7 mouse cellular contexts compared by ENCODE assay signal in genomic region chr4:100097364-100097979, GRCm38 (mm10). TPM values are rescaled to one million over a fixed set of nuclear protein-coding genes. Genes with fewer than 3 reads are reported as not detected.
DNase-seq lines count a peak whose midpoint lies in the region; ATAC-seq and TF ChIP-seq lines count a peak whose summit lies in the region.

No protein-coding gene starts in this region.

- no peaks in the 10 kb centered on the region for H3K4me1 ChIP-seq in liver, embryonic 12.5 days
- no peaks in the 10 kb centered on the region; the same call in 1 of the 2 replicates for H3K4me1 ChIP-seq in liver, postnatal 0 days (ENCODE audit: insufficient read depth)
- peaks cover 20% of the 10 kb centered on the region for H3K4me1 ChIP-seq in forebrain, embryonic 12.5 days
- peaks cover 8% of the 10 kb centered on the region; the same call in 1 of the 2 replicates for H3K4me1 ChIP-seq in intestine, embryonic 15.5 days (replicated peaks)
- peaks cover 17% of the 10 kb centered on the region for H3K4me1 ChIP-seq in stomach, embryonic 14.5 days (ENCODE audit: control insufficient read depth, insufficient read depth, low read length)

- H3K36me3 ChIP-seq in liver, embryonic 12.5 days = no peaks in the 10 kb centered on the region
- H3K36me3 ChIP-seq in liver, postnatal 0 days (replicated peaks; ENCODE audit: insufficient read depth, low read length) = no peaks in the 10 kb centered on the region
- H3K36me3 ChIP-seq in forebrain, embryonic 12.5 days (replicated peaks) = no peaks in the 10 kb centered on the region
- no peaks in the 10 kb centered on the region for H3K36me3 ChIP-seq in intestine, embryonic 15.5 days
- no peaks in the 10 kb centered on the region for H3K36me3 ChIP-seq in stomach, embryonic 14.5 days (ENCODE audit: control insufficient read depth, insufficient read depth, low read length)

- no peak for DNase-seq in liver, postnatal 0 days
- no peak for DNase-seq in frontal cortex, postnatal 36 days (ENCODE audit: low spot score in 2 of 2)
- no peak for DNase-seq in layer of hippocampus, adult 18-20 months (ENCODE audit: low spot score in 2 of 2)

- 28% methylated on average over 10 of the region's 10 CpGs for WGBS in liver, embryonic 12.5 days (ENCODE audit: insufficient replicate concordance)
- WGBS in liver, postnatal 0 days (ENCODE audit: insufficient replicate concordance) = 37% methylated on average over 10 of the region's 10 CpGs
- 10% methylated on average over 10 of the region's 10 CpGs for WGBS in forebrain, embryonic 12.5 days
- 46% methylated on average over 10 of the region's 10 CpGs for WGBS in intestine, embryonic 15.5 days
- 23% methylated on average over 10 of the region's 10 CpGs for WGBS in stomach, embryonic 14.5 days

- no peak for TF ChIP-seq EP300 in liver, postnatal 0 days (IDR thresholded peaks at IDR 0.05; ENCODE audit: low read depth)

- ATAC-seq in liver, embryonic 12.5 days = no peak
- no peak for ATAC-seq in liver, postnatal 0 days
- no peak for ATAC-seq in forebrain, embryonic 12.5 days (ENCODE audit: low FRiP score)
- no peak for ATAC-seq in intestine, embryonic 15.5 days
- ATAC-seq in stomach, embryonic 14.5 days (ENCODE audit: insufficient number of reproducible peaks, insufficient read depth, low FRiP score, low read depth) = no peak

- no peak overlapping the region for H3K9ac ChIP-seq in liver, embryonic 12.5 days
- no peak overlapping the region for H3K9ac ChIP-seq in liver, postnatal 0 days (replicated peaks)
- no peak overlapping the region for H3K9ac ChIP-seq in forebrain, embryonic 12.5 days
- peak overlapping the region; percentile 75; the same call in 1 of the 2 replicates for H3K9ac ChIP-seq in intestine, embryonic 15.5 days
- peak overlapping the region; percentile 86 for H3K9ac ChIP-seq in stomach, embryonic 14.5 days (replicated peaks; ENCODE audit: low read depth, low read length)

- peak overlapping the region; percentile 73 for H3K4me2 ChIP-seq in liver, embryonic 12.5 days
- H3K4me2 ChIP-seq in liver, postnatal 0 days (ENCODE audit: low read depth, low read length) = no peak overlapping the region
- H3K4me2 ChIP-seq in forebrain, embryonic 12.5 days = peak overlapping the region; percentile 90
- peak overlapping the region; percentile 91 for H3K4me2 ChIP-seq in intestine, embryonic 15.5 days (replicated peaks)
- peak overlapping the region; percentile 48 for H3K4me2 ChIP-seq in stomach, embryonic 14.5 days (replicated peaks; ENCODE audit: low read depth, low read length)

- no peaks in the 10 kb centered on the region for H3K9me3 ChIP-seq in liver, embryonic 12.5 days (replicated peaks)
- no peaks in the 10 kb centered on the region for H3K9me3 ChIP-seq in liver, postnatal 0 days (ENCODE audit: low read length)
- no peaks in the 10 kb centered on the region for H3K9me3 ChIP-seq in forebrain, embryonic 12.5 days
- H3K9me3 ChIP-seq in intestine, embryonic 15.5 days = no peaks in the 10 kb centered on the region
- H3K9me3 ChIP-seq in stomach, embryonic 14.5 days (ENCODE audit: control insufficient read depth, low read depth, low read length) = no peaks in the 10 kb centered on the region

- no peak overlapping the region for H3K27ac ChIP-seq in liver, embryonic 12.5 days
- no peak overlapping the region for H3K27ac ChIP-seq in liver, postnatal 0 days (ENCODE audit: low read depth)
- no peak overlapping the region for H3K27ac ChIP-seq in forebrain, embryonic 12.5 days
- no peak overlapping the region for H3K27ac ChIP-seq in intestine, embryonic 15.5 days
- H3K27ac ChIP-seq in stomach, embryonic 14.5 days (ENCODE audit: low read length) = peak overlapping the region; percentile 91; the same call in 1 of the 2 replicates

- H3K27me3 ChIP-seq in liver, embryonic 12.5 days (replicated peaks) = peaks cover 59% of the 10 kb centered on the region
- H3K27me3 ChIP-seq in liver, postnatal 0 days (ENCODE audit: insufficient read depth, low read length) = peaks cover 5% of the 10 kb centered on the region; the same call in 1 of the 2 replicates
- peaks cover 23% of the 10 kb centered on the region for H3K27me3 ChIP-seq in forebrain, embryonic 12.5 days
- no peaks in the 10 kb centered on the region for H3K27me3 ChIP-seq in intestine, embryonic 15.5 days (replicated peaks)
- H3K27me3 ChIP-seq in stomach, embryonic 14.5 days (ENCODE audit: control insufficient read depth, insufficient read depth, low read length) = no peaks in the 10 kb centered on the region

- no peak overlapping the region for H3K4me3 ChIP-seq in liver, embryonic 12.5 days
- H3K4me3 ChIP-seq in liver, postnatal 0 days (ENCODE audit: low read depth, low read length) = no peak overlapping the region
- peak overlapping the region; percentile 68; the same call in 1 of the 2 replicates for H3K4me3 ChIP-seq in forebrain, embryonic 12.5 days (replicated peaks)
- H3K4me3 ChIP-seq in intestine, embryonic 15.5 days (replicated peaks) = peak overlapping the region; percentile 83
- peak overlapping the region; percentile 75 for H3K4me3 ChIP-seq in stomach, embryonic 14.5 days (ENCODE audit: low read depth, low read length)

- TF ChIP-seq CTCF in liver, postnatal 0 days (IDR thresholded peaks at IDR 0.05; ENCODE audit: low read depth) = no peak

RNA-seq across cellular contexts. Expression of gene Ror1, which starts 1.9 kb away (rescaled TPM):
- polyA plus RNA-seq in liver, embryonic 12.5 days (2016; fragmentation: Nextera tagmentation; extraction: Ambion mirVana) = 1.4 TPM in 2 replicates
- polyA plus RNA-seq in liver, postnatal 0 days (2015; fragmentation: Nextera tagmentation; extraction: Ambion mirVana) = 0.24 and 0.29 TPM in 2 replicates
- polyA plus RNA-seq in forebrain, embryonic 12.5 days (2016; fragmentation: Nextera tagmentation; extraction: Ambion mirVana) = 2.9 and 4.6 TPM in 2 replicates
- polyA plus RNA-seq in intestine, embryonic 15.5 days (2015; fragmentation: Nextera tagmentation; extraction: Ambion mirVana) = 8.0 and 9.3 TPM in 2 replicates
- polyA plus RNA-seq in stomach, embryonic 14.5 days (2014; fragmentation: Nextera tagmentation; extraction: Ambion mirVana) = 13.0 and 14.4 TPM in 2 replicates
- total RNA-seq in layer of hippocampus, adult 18-20 months (2021) = 1 to 10 TPM; 5.6 to 5.7 TPM

Comparison
In these comparisons a context has a peak if more than half of its experiments do, and no peak if none do; other contexts are left out.
1. H3K4me3 ChIP-seq: peak in forebrain, embryonic 12.5 days (single experiment), intestine, embryonic 15.5 days (single experiment) and stomach, embryonic 14.5 days (single experiment); none in liver, embryonic 12.5 days (single experiment) and liver, postnatal 0 days (single experiment).
2. H3K9ac ChIP-seq: peak in intestine, embryonic 15.5 days (single experiment) and stomach, embryonic 14.5 days (single experiment); none in liver, embryonic 12.5 days (single experiment), liver, postnatal 0 days (single experiment) and forebrain, embryonic 12.5 days (single experiment).